In genomic region chr1:172590385-172590784, GRCm38 (mm10) we compare ENCODE assay signal across 11 mouse cellular contexts. TPM values are rescaled to one million over a fixed set of nuclear protein-coding genes. Genes with fewer than 3 reads are reported as not detected.
DNase-seq lines count a peak whose midpoint lies in the region; ATAC-seq and TF ChIP-seq lines count a peak whose summit lies in the region.
"Had no signal": no experiment of that assay in that cellular context is flagged by ENCODE, and none has a peak within 500 bp of the region (broad histone marks: within the 10 kb centered on the region; RNA-seq: fewer than 3 reads in every experiment).

Gene Slamf8 (minus strand): TSS chr1:172590568.

- H3K27me3 ChIP-seq in heart, embryonic 10.5 days (ENCODE audit: insufficient read depth, poor library complexity, severe bottlenecking) = peaks cover 31% of the 10 kb centered on the region
- H3K27me3 ChIP-seq in stomach, postnatal 0 days (ENCODE audit: control insufficient read depth, insufficient read depth, low read length) = no peaks in the 10 kb centered on the region

- H3K9me3 ChIP-seq in heart, embryonic 10.5 days = no peaks in the 10 kb centered on the region
- H3K9me3 ChIP-seq in stomach, postnatal 0 days (ENCODE audit: control insufficient read depth, low read length) = no peaks in the 10 kb centered on the region
- H3K9me3 ChIP-seq: liver, embryonic 13.5 days had no signal

- H3K36me3 ChIP-seq in heart, embryonic 10.5 days = no peaks in the 10 kb centered on the region
- no peaks in the 10 kb centered on the region for H3K36me3 ChIP-seq in stomach, postnatal 0 days (ENCODE audit: control insufficient read depth, insufficient read depth, low read length)
- H3K36me3 ChIP-seq: G1E; liver, embryonic 13.5 days had no signal

- peak; percentile 48 to 74 for ATAC-seq in hematopoietic stem cell, adult 5-6 weeks (replicated peaks in 1 of 2; ENCODE audit: insufficient read depth in 1 of 2, low FRiP score in 2 of 2, low TSS enrichment in 1 of 2, low read depth in 1 of 2, poor library complexity in 2 of 2, severe bottlenecking in 2 of 2)
- ATAC-seq in stomach, postnatal 0 days (ENCODE audit: low FRiP score, low TSS enrichment) = no peak

- whole genome bisulfite sequencing in heart, embryonic 10.5 days = 77% methylated on average over 7 of the region's 7 CpGs
- WGBS in stomach, postnatal 0 days = 53% methylated on average over 7 of the region's 7 CpGs

- no peak for TF ChIP-seq EP300 in stomach, postnatal 0 days (optimal IDR thresholded peaks at IDR 0.05)

- no peak for TF ChIP-seq CTCF in stomach, postnatal 0 days (IDR thresholded peaks at IDR 0.05; ENCODE audit: low read depth)

- no peak within 1 kb of the TSS for H3K27ac ChIP-seq in heart, embryonic 10.5 days
- no peak within 1 kb of the TSS for H3K27ac ChIP-seq in stomach, postnatal 0 days (replicated peaks)
- H3K27ac ChIP-seq: liver, embryonic 13.5 days had no signal

- no peak within 1 kb of the TSS for H3K9ac ChIP-seq in stomach, postnatal 0 days (ENCODE audit: low read length)
- H3K9ac ChIP-seq: liver, embryonic 13.5 days had no signal

- H3K4me3 ChIP-seq in heart, embryonic 10.5 days = no peak within 1 kb of the TSS
- H3K4me3 ChIP-seq in stomach, postnatal 0 days (ENCODE audit: low read depth, low read length) = no peak within 1 kb of the TSS
- H3K4me3 ChIP-seq: erythroblast, embryonic 14.5 days; liver, embryonic 13.5 days had no signal

- no peak within 1 kb of the TSS for H3K4me2 ChIP-seq in stomach, postnatal 0 days (replicated peaks; ENCODE audit: low read depth)
- H3K4me2 ChIP-seq: liver, embryonic 13.5 days had no signal

- peaks cover 18% of the 10 kb centered on the region; the same call in 1 of the 2 replicates for H3K4me1 ChIP-seq in heart, embryonic 10.5 days
- H3K4me1 ChIP-seq in stomach, postnatal 0 days (replicated peaks; ENCODE audit: control insufficient read depth, insufficient read depth) = no peaks in the 10 kb centered on the region

- DNase-seq in heart, adult 11 months = peak; percentile 97
- no peak for DNase-seq in heart, embryonic 10.5 days (ENCODE audit: low spot score)
- DNase-seq in spleen, postnatal 36 days (ENCODE audit: low spot score in 2 of 2) = peak; percentile 44 to 52
- no peak for DNase-seq in spleen, adult 12 weeks (ENCODE audit: low spot score)
- DNase-seq in telencephalon, adult 2 months (ENCODE audit: low read depth, low spot score) = peak; percentile 23
- DNase-seq in stomach, postnatal 0 days (ENCODE audit: low spot score) = no peak
- no peak for DNase-seq in layer of hippocampus, adult 8-10 months (ENCODE audit: low spot score in 2 of 2)
- DNase-seq: liver, embryonic 13.5 days had no signal

RNA-seq across cellular contexts. Expression of gene Slamf8, which starts in this region (rescaled TPM):
- not detected in 2 replicates for polyA plus RNA-seq in heart, embryonic 10.5 days (2016; fragmentation: Nextera tagmentation; extraction: Ambion mirVana)
- 0.50 and 1.3 TPM in 2 replicates for total RNA-seq in hematopoietic stem cell, adult 5-6 weeks (2017)
- polyA plus RNA-seq in stomach, postnatal 0 days (2015; fragmentation: Nextera tagmentation; extraction: Ambion mirVana) = 0.12 TPM in 1 of 2 replicates, not detected in the other
- under 1 TPM in 2 of 4 experiments, not detected in 2; 0.59 to 0.92 TPM for total RNA-seq in layer of hippocampus, adult 8-10 months (2022)
- polyA plus RNA-seq: erythroblast, embryonic 14.5 days; G1E had no signal

Comparison
In these comparisons a context has a peak if more than half of its experiments do, and no peak if none do; other contexts are left out.
1. DNase-seq: peak in heart, adult 11 months (single experiment), spleen, postnatal 36 days (2 of 2) and telencephalon, adult 2 months (single experiment); none in heart, embryonic 10.5 days (single experiment), spleen, adult 12 weeks (single experiment), stomach, postnatal 0 days (single experiment) and layer of hippocampus, adult 8-10 months (0 of 2).